Mouse (Mus musculus): Measurements from ENCODE around the gene Olfr212.

- TF ChIP-seq POLR2A (IDR thresholded peaks at IDR 0.05; ENCODE audit: control insufficient read depth in 1 of 2, insufficient read depth in 1 of 2, low read depth in 1 of 2, low read length in 2 of 2, poor library complexity in 1 of 2) (no peak), CHD2 (IDR thresholded peaks at IDR 0.05; ENCODE audit: low read length) (no peak), CTCF (IDR thresholded peaks at IDR 0.05 in 2 of 3, conservative IDR thresholded peaks at IDR 0.05 in 1 of 3; ENCODE audit: control insufficient read depth in 1 of 3, insufficient read depth in 1 of 3, low read depth in 2 of 3, low read length in 3 of 3, poor library complexity in 1 of 3, severe bottlenecking in 1 of 3) (no peak), USF1 (IDR thresholded peaks at IDR 0.05; ENCODE audit: low read depth, low read length) (no peak), TAL1 (IDR thresholded peaks at IDR 0.05; ENCODE audit: low read length) (no peak), GATA1 (IDR thresholded peaks at IDR 0.05; ENCODE audit: low read depth, low read length) (no peak), RCOR1 (IDR thresholded peaks at IDR 0.05; ENCODE audit: low read depth, low read length) (no peak)
These were observed 10.4 kb upstream of the Olfr212 start for GRCm38 (mm10) chr6:116495960-116496359.
